Mouse (Mus musculus) heart, postnatal 0 days (tissue): ENCODE data around the gene Itpripl2.

Source experiments
- CTCF ChIP-seq: IDR thresholded peaks from 2 replicates; pipeline ENCODE4 v1.5.1; 2016; ENCODE audit warnings: antibody characterized with exemption, control low read depth, low read depth
- EP300 ChIP-seq: IDR thresholded peaks from 2 replicates; pipeline ENCODE4 v1.6.1; 2016; ENCODE audit warnings: antibody characterized with exemption, low read depth

DNA sequence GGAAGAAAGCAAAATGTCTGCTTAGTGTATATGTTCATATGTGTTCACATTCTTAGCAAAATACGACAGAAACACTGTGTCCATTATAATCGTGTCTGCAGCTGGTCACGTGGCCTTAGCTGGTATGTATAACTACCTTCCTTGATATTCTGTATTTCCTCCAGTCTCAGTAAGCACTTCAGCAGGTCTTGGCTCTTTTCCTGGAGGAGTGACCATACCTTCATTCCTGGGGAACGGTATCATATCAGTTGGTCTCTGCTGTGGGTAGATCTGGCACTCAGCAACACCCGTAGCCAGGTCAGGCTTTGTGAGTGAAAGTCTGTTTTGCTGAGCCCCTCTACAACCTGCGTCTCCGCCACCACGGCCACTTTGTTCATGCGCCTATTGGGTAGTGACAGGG is 2.1 kb upstream of the Itpripl2 start:
- TF ChIP-seq EP300 (no peak), CTCF (no peak)
